Mouse (Mus musculus) intestine, embryonic 15.5 days (tissue): ENCODE data around the gene Hoxb6. TPM values are rescaled to one million over a fixed set of nuclear protein-coding genes. Genes with fewer than 3 reads are reported as not detected.

Experiments
- ATAC-seq: fragments of 200-750 bp; cut with Nextera tagmentation; 2 replicates; pipeline ENCODE4 v1.8.0; 2017; ENCODE audit warnings: moderate TSS enrichment, moderate library complexity
- H3K27ac ChIP-seq: fragments of 300-500 bp; sonication (generic); 2 replicates; pipeline ENCODE4 v1.5.1; 2015; ENCODE audit warnings: mild to moderate bottlenecking, inconsistent platforms
- H3K27me3 ChIP-seq: fragments of 300-500 bp; sonication (generic); replicated peaks from 2 replicates; pipeline ENCODE4 v1.6.1; 2015; ENCODE audit warnings: inconsistent platforms
- H3K36me3 ChIP-seq: fragments of 300-500 bp; sonication (generic); 2 replicates; pipeline ENCODE4 v1.6.1; 2015; ENCODE audit warnings: inconsistent platforms
- H3K4me1 ChIP-seq: fragments of 300-500 bp; sonication (generic); replicated peaks from 2 replicates; pipeline ENCODE4 v1.6.1; 2015; ENCODE audit warnings: inconsistent platforms
- H3K4me2 ChIP-seq: fragments of 300-500 bp; sonication (generic); replicated peaks from 2 replicates; pipeline ENCODE4 v1.6.1; 2015; ENCODE audit warnings: mild to moderate bottlenecking, inconsistent platforms
- H3K4me3 ChIP-seq: fragments of 300-500 bp; sonication (generic); replicated peaks from 2 replicates; pipeline ENCODE4 v1.5.1; 2015; ENCODE audit warnings: inconsistent platforms
- H3K9ac ChIP-seq: fragments of 300-500 bp; sonication (generic); 2 replicates; pipeline ENCODE4 v1.6.1; 2015; ENCODE audit warnings: inconsistent platforms
- H3K9me3 ChIP-seq: fragments of 300-500 bp; sonication (generic); 2 replicates; pipeline ENCODE4 v1.6.1; 2016; ENCODE audit warnings: inconsistent platforms
- WGBS: fragments of 180-500 bp; shearing (Covaris S2); methylation state at CpG from one replicate; pipeline ENCODE4 v1.1.7; 2015; 5-methylcytosine and 5-hydroxymethylcytosine counted together
- polyA plus RNA-seq: library from polyadenylated mRNA; unstranded; fragments of >200 nt; fragmentation: Nextera tagmentation; extraction: Ambion mirVana; gene quantifications from 2 replicates; pipeline ENCODE4 v1.2.1, GENCODE M21; 2015

Hoxb6 gene
- polyA plus RNA-seq, 1 experiment from 2014 or later = 14.4 TPM

- no peaks in the 10 kb centered on the region for H3K36me3 ChIP-seq
- H3K4me2 ChIP-seq = peak overlapping the region; percentile 75
- no peaks in the 10 kb centered on the region for H3K9me3 ChIP-seq
- WGBS = 30% methylated on average over 10 of the region's 10 CpGs
- H3K27me3 ChIP-seq = peaks cover 58% of the 10 kb centered on the region
- peak overlapping the region; percentile 66; the same call in 1 of the 2 replicates for H3K27ac ChIP-seq
- peak overlapping the region; percentile 51 for H3K4me3 ChIP-seq
- H3K4me1 ChIP-seq = peaks cover 45% of the 10 kb centered on the region
- ATAC-seq = no peak
- peak overlapping the region; percentile 81 for H3K9ac ChIP-seq
Measured at GRCm38 (mm10) chr11:96301064-96301431, 8.8 kb downstream of the Hoxb6 start.

GRCm38 (mm10) chr11:96301837-96302236 is 9.6 kb downstream of the Hoxb6 start:
- H3K4me2 ChIP-seq = peak overlapping the region; percentile 81
- H3K9ac ChIP-seq = peak overlapping the region; percentile 31; the same call in 1 of the 2 replicates
- H3K27ac ChIP-seq = peak overlapping the region; percentile 63
- peak overlapping the region; percentile 17 for H3K4me3 ChIP-seq
- no peak for ATAC-seq
- no peaks in the 10 kb centered on the region for H3K9me3 ChIP-seq
- WGBS = 18% methylated on average over 15 of the region's 15 CpGs
- H3K36me3 ChIP-seq = no peaks in the 10 kb centered on the region
- peaks cover 48% of the 10 kb centered on the region for H3K4me1 ChIP-seq
- peaks cover 51% of the 10 kb centered on the region for H3K27me3 ChIP-seq

- Histone ChIP-seq H3K27me3 (peaks cover 44% of the 10 kb centered on the region), H3K36me3 (no peaks in the 10 kb centered on the region), H3K9ac (peak overlapping the region; percentile 2; the same call in 1 of the 2 replicates), H3K4me2 (peak overlapping the region; percentile 81), H3K27ac (peak overlapping the region; percentile 63), H3K4me1 (peaks cover 45% of the 10 kb centered on the region), H3K4me3 (peak overlapping the region; percentile 46), H3K9me3 (no peaks in the 10 kb centered on the region)
- no peak for ATAC-seq
- WGBS = 31% methylated on average over 23 of the region's 23 CpGs
Measured at GRCm38 (mm10) chr11:96302381-96303150, 10.3 kb downstream of the Hoxb6 start.

- Histone ChIP-seq H3K36me3 (no peaks in the 10 kb centered on the region), H3K4me3 (peak within 1 kb of the TSS; percentile 46), H3K4me1 (peaks cover 45% of the 10 kb centered on the region), H3K27me3 (peaks cover 37% of the 10 kb centered on the region), H3K9ac (peak within 1 kb of the TSS; percentile 70), H3K9me3 (no peaks in the 10 kb centered on the region), H3K4me2 (peak within 1 kb of the TSS; percentile 81), H3K27ac (peak within 1 kb of the TSS; percentile 90)
- peak; percentile 62 for ATAC-seq
- WGBS = 1% methylated on average over 69 of the region's 69 CpGs
Measured at GRCm38 (mm10) chr11:96303151-96304099, 11.1 kb downstream of the Hoxb6 start, which contains the start of gene Hoxb5. TSS of gene Hoxb5 (plus strand) at chr11:96303336.

DNA sequence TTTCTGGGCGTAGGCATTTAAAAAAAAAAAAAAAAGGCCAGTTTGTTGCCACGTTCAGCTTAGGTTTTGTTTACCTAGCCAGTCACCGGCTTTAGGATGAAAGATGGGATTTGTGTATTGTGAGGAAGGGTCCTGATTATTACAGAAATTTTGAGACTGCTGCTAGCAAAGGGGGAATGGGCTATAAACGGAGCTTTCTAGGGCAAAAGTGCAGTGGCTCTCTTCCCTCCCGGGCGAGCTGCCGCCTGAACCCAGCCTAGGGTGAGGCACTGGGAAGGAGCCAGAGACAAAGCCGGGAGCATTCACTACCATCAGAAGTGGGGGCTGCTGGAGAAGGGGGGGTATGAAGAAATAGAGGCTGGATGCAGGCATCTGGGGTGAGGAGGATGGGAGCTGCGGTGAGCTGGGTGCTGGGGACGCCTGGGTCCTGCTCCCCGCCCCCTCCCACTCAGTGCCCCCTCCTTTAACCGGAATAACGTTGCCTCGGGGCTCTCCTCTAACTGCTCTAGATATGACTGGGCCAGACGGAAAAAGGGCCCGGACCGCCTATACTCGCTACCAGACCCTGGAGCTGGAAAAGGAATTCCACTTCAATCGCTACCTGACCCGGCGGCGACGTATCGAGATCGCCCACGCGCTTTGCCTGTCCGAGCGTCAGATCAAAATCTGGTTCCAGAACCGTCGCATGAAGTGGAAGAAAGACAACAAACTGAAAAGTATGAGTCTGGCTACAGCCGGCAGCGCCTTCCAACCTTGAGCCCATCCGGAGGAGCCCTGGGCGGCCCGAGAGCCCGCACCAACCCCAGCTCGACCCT is 12.3 kb downstream of the Hoxb6 start:
- Histone ChIP-seq H3K4me1 (peaks cover 55% of the 10 kb centered on the region), H3K4me3 (peak overlapping the region; percentile 46), H3K9ac (peak overlapping the region; percentile 70), H3K27ac (peak overlapping the region; percentile 90), H3K36me3 (no peaks in the 10 kb centered on the region), H3K27me3 (peaks cover 31% of the 10 kb centered on the region), H3K9me3 (no peaks in the 10 kb centered on the region), H3K4me2 (peak overlapping the region; percentile 81)
- 14% methylated on average over 38 of the region's 38 CpGs for WGBS
- no peak for ATAC-seq

DNA sequence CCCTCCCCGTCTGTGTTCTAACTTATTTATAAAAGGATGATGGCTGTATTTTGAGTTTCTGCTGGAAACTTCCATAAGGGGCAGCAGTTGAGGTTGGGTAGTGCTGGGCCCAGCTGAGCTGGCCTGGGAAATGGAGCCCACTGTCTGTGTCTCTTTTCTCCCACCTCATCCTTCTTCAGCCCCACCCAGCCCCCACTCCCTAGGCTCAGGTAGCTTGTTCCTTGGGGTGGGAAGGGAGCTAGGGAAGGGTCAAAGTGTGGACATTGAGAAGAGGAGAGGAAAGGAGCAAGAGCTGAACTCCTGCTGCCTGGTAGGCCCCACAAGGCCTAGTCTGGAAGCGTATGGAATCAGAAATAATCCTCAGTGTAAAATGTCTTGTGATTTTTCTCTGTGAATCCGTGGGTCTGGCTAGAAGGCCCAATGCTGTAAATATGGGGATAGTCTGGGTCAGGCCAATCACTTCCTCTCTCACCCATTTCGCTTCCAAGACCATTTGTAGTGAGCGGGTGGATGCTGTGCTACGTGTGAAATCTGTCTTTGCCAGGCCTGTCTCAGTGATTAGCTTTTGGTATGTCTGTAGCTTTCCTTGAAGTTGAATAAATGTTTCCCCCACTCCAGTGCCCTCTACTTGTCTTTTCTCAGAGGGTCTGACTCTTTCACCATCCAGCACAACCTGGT is 13.4 kb downstream of the Hoxb6 start:
- 41% methylated on average over 6 of the region's 6 CpGs for WGBS
- H3K27me3 ChIP-seq = peaks cover 20% of the 10 kb centered on the region
- no peak for ATAC-seq
- H3K27ac ChIP-seq = peak overlapping the region; percentile 86
- no peaks in the 10 kb centered on the region for H3K9me3 ChIP-seq
- peak overlapping the region; percentile 46 for H3K4me3 ChIP-seq
- peak overlapping the region; percentile 81 for H3K4me2 ChIP-seq
- H3K36me3 ChIP-seq = no peaks in the 10 kb centered on the region
- H3K4me1 ChIP-seq = peaks cover 52% of the 10 kb centered on the region
- peak overlapping the region; percentile 61 for H3K9ac ChIP-seq

DNA sequence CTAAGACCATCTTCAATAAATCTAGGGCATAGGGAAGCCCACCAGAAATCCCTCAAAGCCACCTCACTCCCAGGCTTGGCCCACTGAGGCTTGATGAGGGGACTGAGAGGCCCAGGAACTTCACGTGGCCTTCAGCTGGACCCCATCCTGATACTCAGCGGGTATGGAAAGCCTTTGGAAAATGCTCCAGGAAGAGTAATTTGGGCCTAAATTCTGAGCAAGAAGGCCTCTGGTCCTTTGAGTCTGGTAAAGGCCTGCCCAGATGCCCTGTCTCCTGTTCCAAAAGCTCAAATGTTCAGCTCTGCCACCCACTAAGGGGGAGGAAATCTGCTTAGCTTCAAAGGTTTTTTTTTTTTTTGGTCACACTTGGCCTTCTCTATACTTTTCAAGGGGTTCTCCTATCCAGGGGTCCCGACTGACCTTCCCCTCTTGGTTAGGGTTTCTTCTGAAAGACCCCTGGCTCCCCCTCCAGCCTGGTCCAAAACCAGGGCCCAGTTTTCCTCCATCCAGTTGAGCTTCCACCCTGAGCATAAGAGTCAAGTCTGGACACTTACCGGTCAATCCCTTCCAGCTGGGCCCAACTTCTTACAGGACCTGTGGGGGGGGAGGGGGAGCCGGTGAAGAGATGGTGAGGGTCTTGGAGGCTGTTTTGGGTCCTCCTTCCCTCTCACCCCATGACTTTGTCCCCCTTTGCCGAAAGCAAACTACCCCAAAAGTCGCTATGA is 14.1 kb downstream of the Hoxb6 start:
- Histone ChIP-seq H3K4me2 (peak overlapping the region; percentile 81), H3K4me1 (peaks cover 51% of the 10 kb centered on the region), H3K9me3 (no peaks in the 10 kb centered on the region), H3K27me3 (peaks cover 19% of the 10 kb centered on the region), H3K27ac (peak overlapping the region; percentile 86), H3K4me3 (peak overlapping the region; percentile 46), H3K9ac (peak overlapping the region; percentile 61), H3K36me3 (no peaks in the 10 kb centered on the region)
- 22% methylated on average over 7 of the region's 7 CpGs for WGBS
- no peak for ATAC-seq

GRCm38 (mm10) chr11:96306908-96307269 is 14.6 kb downstream of the Hoxb6 start:
- H3K9ac ChIP-seq = peak overlapping the region; percentile 61
- peaks cover 15% of the 10 kb centered on the region for H3K27me3 ChIP-seq
- peak overlapping the region; percentile 81 for H3K4me2 ChIP-seq
- peak overlapping the region; percentile 86 for H3K27ac ChIP-seq
- no peaks in the 10 kb centered on the region for H3K9me3 ChIP-seq
- WGBS = 8% methylated on average over 13 of the region's 13 CpGs
- H3K4me3 ChIP-seq = peak overlapping the region; percentile 46
- H3K4me1 ChIP-seq = peaks cover 50% of the 10 kb centered on the region
- no peaks in the 10 kb centered on the region for H3K36me3 ChIP-seq
- peak; percentile 22; the same call in 1 of the 2 replicates for ATAC-seq

DNA sequence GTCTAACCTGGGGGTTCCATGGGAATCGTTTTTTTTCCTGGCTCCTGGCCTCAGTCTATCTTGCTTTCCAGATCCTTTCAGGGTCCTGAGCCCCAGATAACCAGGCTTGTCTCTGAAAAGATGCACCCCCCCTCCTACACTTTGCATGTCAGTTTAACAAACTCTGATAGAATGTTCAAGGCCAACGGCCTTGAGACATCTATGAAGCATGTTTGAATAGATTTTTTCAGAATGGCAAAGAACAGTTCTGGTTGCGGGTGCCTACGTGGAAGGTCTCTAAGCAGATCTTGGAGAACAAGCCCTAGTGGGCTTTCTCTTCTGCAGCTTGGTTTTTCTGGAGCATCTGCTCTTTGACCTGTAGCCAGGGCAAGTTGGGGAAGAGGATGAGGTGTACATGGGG is 16.5 kb downstream of the Hoxb6 start:
- Histone ChIP-seq H3K27ac (peak overlapping the region; percentile 86), H3K4me3 (peak overlapping the region; percentile 46; the same call in 1 of the 2 replicates), H3K36me3 (no peaks in the 10 kb centered on the region), H3K9ac (peak overlapping the region; percentile 61), H3K27me3 (peaks cover 8% of the 10 kb centered on the region), H3K4me2 (peak overlapping the region; percentile 81), H3K4me1 (peaks cover 53% of the 10 kb centered on the region), H3K9me3 (no peaks in the 10 kb centered on the region)
- no peak for ATAC-seq
- WGBS = 34% methylated on average over 4 of the region's 4 CpGs

DNA sequence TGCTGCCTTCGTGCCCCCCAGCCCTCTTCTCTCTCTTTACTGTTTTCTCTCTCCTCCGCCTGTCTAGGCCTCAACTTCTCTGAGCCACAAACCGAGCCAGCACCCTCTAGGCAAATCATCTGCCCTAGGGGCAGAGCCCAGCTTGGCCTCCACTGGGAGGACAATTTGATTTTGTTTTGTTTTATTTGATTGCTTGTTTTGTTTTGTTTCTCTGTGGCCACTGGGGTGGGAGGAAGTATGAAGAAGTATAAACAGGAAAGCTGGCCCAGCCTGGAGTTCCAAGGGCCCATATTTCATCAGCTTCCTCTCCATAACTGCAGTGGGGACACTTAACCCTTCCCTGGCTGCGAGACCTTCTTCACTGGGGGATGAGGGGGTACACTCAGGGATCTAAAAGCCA is 17.0 kb downstream of the Hoxb6 start:
- 33% methylated on average over 4 of the region's 4 CpGs for WGBS
- H3K27me3 ChIP-seq = peaks cover 7% of the 10 kb centered on the region

More for the DNA sequence above, 17.0 kb downstream of the Hoxb6 start:
- Histone ChIP-seq H3K4me2 (peak overlapping the region; percentile 81), H3K4me1 (peaks cover 55% of the 10 kb centered on the region), H3K9me3 (no peaks in the 10 kb centered on the region), H3K4me3 (peak overlapping the region; percentile 46; the same call in 1 of the 2 replicates), H3K36me3 (no peaks in the 10 kb centered on the region), H3K27ac (peak overlapping the region; percentile 86), H3K9ac (peak overlapping the region; percentile 61)
- ATAC-seq = peak; percentile 21; the same call in 1 of the 2 replicates
